Mouse (Mus musculus) olfactory bulb, adult 2 months (tissue): ENCODE data around the gene Skil. TPM values are rescaled to one million over a fixed set of nuclear protein-coding genes. Genes with fewer than 3 reads are reported as not detected.
A peak's percentile ranks its signal among the peaks of the same experiment; 100 is the strongest.

ENCODE experiments used
- H3K27ac ChIP-seq: fragments of 200-500 bp; 2 replicates; pipeline ENCODE4 v1.5.1; 2012; ENCODE audit warnings: low read depth, low read length; ENCODE audit not compliant: insufficient read depth
- H3K4me1 ChIP-seq: fragments of 200-500 bp; 2 replicates; pipeline ENCODE4 v1.6.1; 2012; ENCODE audit warnings: low read length; ENCODE audit not compliant: control insufficient read depth, insufficient read depth
- H3K4me3 ChIP-seq: fragments of 200-500 bp; 2 replicates; pipeline ENCODE4 v1.5.1; 2012; ENCODE audit warnings: mild to moderate bottlenecking, low read depth, low read length, moderate library complexity; ENCODE audit not compliant: insufficient read depth
- CTCF ChIP-seq: fragments of 200-500 bp; IDR thresholded peaks from 2 replicates; pipeline ENCODE4 v1.5.1; 2012; ENCODE audit warnings: low read depth, mild to moderate bottlenecking, low read length, moderate library complexity; ENCODE audit not compliant: insufficient read depth
- POLR2A ChIP-seq: fragments of 200-500 bp; IDR thresholded peaks from 2 replicates; pipeline ENCODE4 v1.6.1; 2012; ENCODE audit warnings: mild to moderate bottlenecking, low read depth, low read length, moderate library complexity; ENCODE audit not compliant: insufficient read depth
- WGBS: fragments of 180-500 bp; shearing (Covaris S2); methylation state at CpG from one replicate; pipeline ENCODE4 v1.1.7; 2018; 5-methylcytosine and 5-hydroxymethylcytosine counted together
- polyA plus RNA-seq: library from polyadenylated mRNA; stranded (reverse); fragments of >200 nt; gene quantifications from 2 replicates; pipeline ENCODE4 v1.2.4, GENCODE M21; 2012; ENCODE audit warnings: low replicate concordance; ENCODE audit not compliant: missing spikeins, insufficient read depth, insufficient read length

Gene Skil
- polyA plus RNA-seq = not detected in 2 replicates

DNA sequence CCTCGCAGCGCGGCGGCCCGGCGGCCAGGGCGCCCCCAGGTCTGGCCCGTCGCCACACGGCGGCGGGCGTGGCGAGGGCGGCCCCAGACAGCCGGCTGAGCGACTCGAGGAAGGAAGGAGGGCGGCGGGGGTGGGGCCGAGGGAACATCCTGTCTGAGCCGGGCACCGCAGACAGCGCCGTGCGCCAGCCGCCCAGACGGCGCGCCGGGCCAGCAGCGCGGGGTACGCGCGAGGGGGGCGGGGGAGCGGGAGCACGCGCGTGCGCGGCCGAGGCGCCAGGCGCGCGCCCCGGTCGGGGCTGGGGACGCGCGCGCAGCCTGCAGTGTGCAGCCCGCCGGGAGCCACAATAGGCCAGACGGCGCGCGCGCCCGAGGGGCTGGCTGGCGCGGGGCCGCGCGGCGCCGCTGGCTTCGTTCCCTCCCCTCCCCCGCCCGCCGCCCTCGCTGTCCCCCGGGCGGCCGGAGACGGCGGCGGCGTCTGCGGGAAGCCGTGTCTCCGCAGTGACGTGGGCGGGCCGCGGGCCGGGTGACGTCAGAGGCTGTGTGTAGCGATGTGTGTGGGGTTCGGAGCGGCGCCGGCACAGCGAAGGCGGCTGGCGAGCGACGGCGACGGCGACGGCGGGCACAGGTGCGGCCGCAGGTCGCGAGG lies at the start of gene Skil:
Skil (plus strand) TSS at position 528 of the 648 bp plus-strand sequence.
- Histone ChIP-seq H3K4me1 (peaks cover 14% of the 10 kb centered on the region), H3K4me3 (peak within 1 kb of the TSS; percentile 71), H3K27ac (peak within 1 kb of the TSS; percentile 98)
- WGBS = 1% methylated on average over 106 of the region's 109 CpGs
- TF ChIP-seq POLR2A (peak; percentile 51), CTCF (no peak)

DNA sequence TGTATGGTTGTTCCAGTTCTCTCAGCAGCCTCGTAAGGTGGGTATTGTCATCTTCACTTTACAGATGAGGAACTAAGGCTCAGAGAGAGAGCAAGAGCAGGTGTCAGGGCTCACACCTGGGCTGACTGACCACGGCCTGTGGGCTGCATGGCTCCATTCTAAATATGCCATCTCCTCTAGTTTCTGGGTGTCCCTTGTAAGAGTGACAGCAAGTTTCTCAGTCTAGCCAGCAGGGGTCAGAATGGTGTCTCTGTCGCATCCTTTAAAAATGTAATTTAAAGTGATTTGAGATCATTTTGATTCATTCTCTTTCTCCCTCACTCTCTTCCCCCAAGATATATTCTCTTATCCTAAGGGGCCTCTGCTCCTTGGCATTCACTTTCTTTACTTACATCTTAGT lies 47.6 kb upstream of the Skil start:
- TF ChIP-seq POLR2A (no peak), CTCF (no peak)
- H3K27ac ChIP-seq = no peak overlapping the region
- 78% methylated on average over 3 of the region's 3 CpGs for WGBS
- no peak overlapping the region for H3K4me3 ChIP-seq
- no peaks in the 10 kb centered on the region for H3K4me1 ChIP-seq

DNA sequence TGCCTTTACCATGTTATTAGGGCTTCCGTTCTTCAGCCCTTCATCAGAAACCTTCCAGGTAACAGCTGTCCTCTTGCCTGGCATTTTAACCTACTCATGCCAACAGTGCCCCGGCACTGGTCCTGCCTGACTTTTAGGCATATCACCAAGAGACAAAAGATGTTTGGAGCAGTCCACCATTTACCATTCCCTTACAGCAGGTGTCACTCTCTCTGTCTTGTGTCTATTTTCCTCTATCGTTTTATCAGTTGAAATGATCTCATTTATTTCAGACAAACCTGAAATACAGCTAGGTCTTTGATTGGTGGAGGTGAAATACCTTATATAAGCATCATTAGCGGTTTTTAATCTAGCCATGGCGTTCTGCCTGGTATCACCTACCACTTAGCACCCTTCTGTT lies 45.8 kb upstream of the Skil start:
- no peak overlapping the region for H3K27ac ChIP-seq
- 90% methylated on average over 5 of the region's 5 CpGs for WGBS
- H3K4me1 ChIP-seq = no peaks in the 10 kb centered on the region
- TF ChIP-seq CTCF (no peak), POLR2A (no peak)
- H3K4me3 ChIP-seq = no peak overlapping the region

DNA sequence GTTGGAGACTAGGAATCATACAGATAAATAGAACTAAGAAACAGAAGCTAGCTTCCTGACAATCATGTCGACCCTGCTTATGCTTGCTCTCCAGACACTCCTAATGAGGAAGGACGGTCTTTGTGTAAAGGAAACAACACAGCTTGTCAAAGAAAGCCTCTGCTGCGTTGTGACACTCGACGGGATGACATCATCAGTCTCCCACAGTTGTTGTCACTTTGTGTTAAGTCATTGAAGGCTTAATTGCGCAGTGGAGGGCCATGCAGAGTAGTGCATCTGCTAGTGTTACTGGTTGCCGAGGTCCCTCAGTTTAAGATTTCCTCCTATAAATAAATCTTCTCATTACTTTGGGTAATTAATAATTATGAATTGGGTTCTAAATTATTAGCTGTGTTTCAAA lies 44.5 kb upstream of the Skil start:
- TF ChIP-seq POLR2A (no peak), CTCF (no peak)
- Histone ChIP-seq H3K4me3 (no peak overlapping the region), H3K4me1 (no peaks in the 10 kb centered on the region), H3K27ac (no peak overlapping the region)
- 41% methylated on average over 7 of the region's 7 CpGs for WGBS

DNA sequence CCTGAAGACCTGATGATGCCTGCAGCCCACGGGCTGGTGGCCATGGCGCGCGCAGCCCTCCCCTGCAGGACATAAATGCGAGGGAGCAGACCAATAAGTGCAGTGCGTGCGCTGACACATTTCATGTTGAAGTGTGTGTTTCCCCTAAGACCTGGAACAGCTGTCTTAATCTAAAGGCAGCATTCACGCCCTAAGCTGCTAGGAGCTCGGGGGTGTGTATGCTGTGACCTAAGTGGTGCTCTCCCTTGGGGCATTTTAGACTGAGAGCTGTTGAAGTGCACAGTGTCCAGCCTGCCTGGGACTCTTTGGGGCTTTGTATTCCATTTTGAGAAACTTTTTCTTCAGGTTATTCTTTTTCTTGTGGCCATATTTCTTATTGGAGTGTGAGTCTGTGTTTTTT lies 43.1 kb upstream of the Skil start:
- TF ChIP-seq POLR2A = no peak
- TF ChIP-seq CTCF = no peak
- H3K27ac ChIP-seq = no peak overlapping the region
- H3K4me1 ChIP-seq = no peaks in the 10 kb centered on the region
- H3K4me3 ChIP-seq = no peak overlapping the region
- 93% methylated on average over 9 of the region's 9 CpGs for WGBS

DNA sequence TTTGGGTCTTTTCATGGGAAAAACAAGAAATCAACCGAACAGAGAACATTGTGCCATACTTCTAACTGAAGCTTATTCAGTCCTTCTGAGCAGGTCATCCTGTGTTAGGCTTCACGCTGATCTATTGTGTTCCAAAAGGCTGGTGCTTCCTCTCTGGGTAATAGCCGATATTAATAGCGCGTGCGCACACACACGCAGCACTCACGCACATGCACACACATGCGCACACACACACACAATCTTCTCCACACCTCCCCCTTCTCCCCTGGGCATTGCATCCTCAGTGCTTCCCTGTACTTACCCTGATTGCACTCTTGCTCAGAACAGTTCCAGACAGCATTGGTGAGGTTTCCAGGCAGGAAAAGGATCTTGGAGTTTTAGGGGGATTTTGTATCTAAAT lies 41.7 kb upstream of the Skil start:
- TF ChIP-seq POLR2A (no peak), CTCF (no peak)
- WGBS = 94% methylated on average over 9 of the region's 9 CpGs
- H3K4me3 ChIP-seq = no peak overlapping the region
- H3K4me1 ChIP-seq = no peaks in the 10 kb centered on the region
- H3K27ac ChIP-seq = no peak overlapping the region

DNA sequence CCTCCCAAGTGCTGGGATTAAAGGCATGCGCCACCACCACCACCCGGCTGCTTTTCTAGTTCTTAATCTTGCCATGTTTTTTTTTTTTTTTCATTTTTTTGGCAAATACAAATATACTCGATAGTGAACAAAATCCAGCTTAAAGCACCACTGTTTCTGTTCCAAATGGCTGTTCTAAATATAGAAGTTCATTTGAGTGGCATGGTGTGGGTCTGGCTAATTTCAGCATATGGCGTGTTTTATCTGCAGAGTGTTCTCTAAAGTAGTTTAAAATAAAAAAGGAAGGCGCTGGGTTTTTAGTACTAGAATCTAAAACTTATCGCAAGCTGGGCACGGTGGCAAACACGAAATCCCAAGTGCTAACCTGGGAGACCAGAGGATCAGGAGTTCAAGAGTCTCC lies 40.0 kb upstream of the Skil start:
- H3K4me1 ChIP-seq = no peaks in the 10 kb centered on the region
- no peak overlapping the region for H3K4me3 ChIP-seq
- TF ChIP-seq POLR2A = no peak
- no peak for TF ChIP-seq CTCF
- WGBS = 77% methylated on average over 8 of the region's 8 CpGs
- no peak overlapping the region for H3K27ac ChIP-seq

DNA sequence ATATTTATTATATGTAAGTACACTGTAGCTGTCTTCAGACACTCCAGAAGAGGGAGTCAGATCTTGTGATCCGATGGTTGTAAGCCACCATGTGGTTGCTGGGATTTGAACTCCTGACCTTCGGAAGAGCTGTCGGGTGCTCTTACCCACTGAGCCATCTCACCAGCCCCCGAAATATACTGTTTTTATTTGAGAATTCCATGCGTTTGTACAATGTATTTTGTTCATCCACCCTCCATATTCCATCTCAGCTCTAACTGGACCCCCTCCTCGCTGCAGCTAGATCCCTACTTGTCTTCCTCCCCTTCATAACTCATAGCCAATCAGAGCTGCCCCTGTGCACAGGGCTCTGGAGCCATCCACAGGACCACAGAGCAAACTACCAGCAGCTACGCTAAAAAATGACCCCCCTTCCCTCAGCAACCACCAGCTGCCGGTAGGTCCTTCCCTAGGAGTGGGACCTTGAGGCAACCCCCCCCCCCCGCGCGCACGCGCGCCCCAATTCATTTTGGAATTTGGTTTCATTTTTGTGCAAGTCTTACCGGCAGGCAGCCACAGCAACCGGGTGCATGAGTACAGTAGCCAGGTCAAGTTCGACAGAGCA lies 38.7 kb upstream of the Skil start:
- Histone ChIP-seq H3K4me3 (peak overlapping the region; percentile 47), H3K4me1 (no peaks in the 10 kb centered on the region), H3K27ac (no peak overlapping the region)
- TF ChIP-seq POLR2A (no peak), CTCF (no peak)
- WGBS = 26% methylated on average over 17 of the region's 17 CpGs

DNA sequence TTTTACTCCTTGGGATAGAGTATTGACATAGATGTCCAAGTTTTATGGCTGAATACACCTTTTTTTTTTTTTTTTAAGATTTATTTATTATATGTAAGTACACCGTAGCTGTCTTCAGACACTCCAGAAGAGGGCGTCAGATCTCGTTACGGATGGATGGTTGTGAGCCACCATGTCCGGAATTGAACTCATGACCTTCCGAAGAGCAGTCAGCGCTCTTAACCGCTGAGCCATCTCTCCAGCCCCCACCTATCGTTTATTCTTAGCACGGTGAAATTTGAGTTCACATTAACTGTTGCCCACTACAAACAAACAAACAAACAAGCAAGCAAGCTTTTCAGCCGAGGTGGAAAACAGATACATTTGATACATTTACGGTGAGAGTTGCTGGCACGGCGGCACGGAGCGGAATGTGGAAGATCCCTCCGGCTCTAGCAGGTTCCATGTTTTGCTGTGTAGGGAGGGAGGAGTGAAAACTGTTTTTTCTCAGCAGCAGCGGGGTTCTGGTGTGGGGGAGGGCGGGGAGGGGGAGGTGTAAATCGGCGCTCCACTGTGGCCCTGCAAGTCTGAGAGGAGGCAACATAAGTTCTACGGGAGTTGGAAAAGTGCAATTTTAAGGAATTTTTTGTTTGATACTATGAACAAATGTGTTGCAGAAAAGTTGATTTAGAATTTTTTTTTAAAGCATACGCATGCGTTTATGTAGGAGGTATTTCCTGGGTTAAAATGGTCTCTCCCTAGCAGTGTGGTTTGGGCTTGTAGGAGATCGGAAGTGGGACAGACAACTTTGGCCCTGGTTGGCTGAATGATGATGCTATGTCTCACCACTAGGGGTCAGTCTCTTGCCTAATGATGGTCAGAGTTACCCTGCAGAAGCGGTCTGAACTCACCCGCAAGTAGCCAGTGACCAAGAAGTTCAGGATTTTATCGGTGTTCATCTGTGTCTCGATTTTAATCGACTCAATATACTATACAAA lies 37.9 kb upstream of the Skil start:
- H3K27ac ChIP-seq = no peak overlapping the region
- TF ChIP-seq CTCF (no peak), POLR2A (no peak)
- WGBS = 2% methylated on average over 30 of the region's 30 CpGs
- H3K4me3 ChIP-seq = peak overlapping the region; percentile 47
- H3K4me1 ChIP-seq = no peaks in the 10 kb centered on the region
